Mouse (Mus musculus) liver, embryonic 15.5 days (tissue): ENCODE measurements around the gene Ankrd34b. TPM values are rescaled to one million over a fixed set of nuclear protein-coding genes. Genes with fewer than 3 reads are reported as not detected.

ENCODE experiments used
- ATAC-seq: fragments of 200-750 bp; cut with Nextera tagmentation; 2 replicates; pipeline ENCODE4 v1.8.0; 2017; ENCODE audit warnings: moderate number of reproducible peaks, mild to moderate bottlenecking, moderate library complexity; ENCODE audit not compliant: insufficient read depth
- H3K27ac ChIP-seq: fragments of 300-500 bp; sonication (generic); replicated peaks from 2 replicates; pipeline ENCODE4 v1.5.1; 2015; ENCODE audit warnings: mild to moderate bottlenecking, inconsistent platforms
- H3K27me3 ChIP-seq: fragments of 300-500 bp; sonication (generic); 2 replicates; pipeline ENCODE4 v1.6.1; 2015; ENCODE audit warnings: mild to moderate bottlenecking, inconsistent platforms
- H3K36me3 ChIP-seq: fragments of 300-500 bp; sonication (generic); replicated peaks from 2 replicates; pipeline ENCODE4 v1.6.1; 2015; ENCODE audit warnings: moderate library complexity, mild to moderate bottlenecking, inconsistent platforms
- H3K4me1 ChIP-seq: fragments of 300-500 bp; sonication (generic); replicated peaks from 2 replicates; pipeline ENCODE4 v1.6.1; 2015; ENCODE audit warnings: inconsistent platforms
- H3K4me2 ChIP-seq: fragments of 300-500 bp; sonication (generic); 2 replicates; pipeline ENCODE4 v1.6.1; 2015; ENCODE audit warnings: moderate library complexity, mild to moderate bottlenecking, inconsistent platforms
- H3K4me3 ChIP-seq: fragments of 300-500 bp; sonication (generic); replicated peaks from 2 replicates; pipeline ENCODE4 v1.5.1; 2015; ENCODE audit warnings: mild to moderate bottlenecking, inconsistent platforms
- H3K9ac ChIP-seq: fragments of 300-500 bp; sonication (generic); 2 replicates; pipeline ENCODE4 v1.6.1; 2015; ENCODE audit warnings: moderate library complexity, mild to moderate bottlenecking, inconsistent platforms
- H3K9me3 ChIP-seq: fragments of 300-500 bp; sonication (generic); replicated peaks from 2 replicates; pipeline ENCODE4 v1.6.1; 2016; ENCODE audit warnings: inconsistent platforms
- WGBS: fragments of 180-500 bp; shearing (Covaris S2); methylation state at CpG from one replicate; pipeline ENCODE4 v1.1.7; 2015; ENCODE audit warnings: mixed read lengths; ENCODE audit not compliant: insufficient replicate concordance; 5-methylcytosine and 5-hydroxymethylcytosine counted together
- polyA plus RNA-seq: library from polyadenylated mRNA; unstranded; fragments of >200 nt; fragmentation: Nextera tagmentation; extraction: Ambion mirVana; gene quantifications from 2 replicates; pipeline ENCODE4 v1.2.1, GENCODE M21; 2015

Gene Ankrd34b
- polyA plus RNA-seq, 1 experiment from 2014 or later: 0.03 TPM

DNA sequence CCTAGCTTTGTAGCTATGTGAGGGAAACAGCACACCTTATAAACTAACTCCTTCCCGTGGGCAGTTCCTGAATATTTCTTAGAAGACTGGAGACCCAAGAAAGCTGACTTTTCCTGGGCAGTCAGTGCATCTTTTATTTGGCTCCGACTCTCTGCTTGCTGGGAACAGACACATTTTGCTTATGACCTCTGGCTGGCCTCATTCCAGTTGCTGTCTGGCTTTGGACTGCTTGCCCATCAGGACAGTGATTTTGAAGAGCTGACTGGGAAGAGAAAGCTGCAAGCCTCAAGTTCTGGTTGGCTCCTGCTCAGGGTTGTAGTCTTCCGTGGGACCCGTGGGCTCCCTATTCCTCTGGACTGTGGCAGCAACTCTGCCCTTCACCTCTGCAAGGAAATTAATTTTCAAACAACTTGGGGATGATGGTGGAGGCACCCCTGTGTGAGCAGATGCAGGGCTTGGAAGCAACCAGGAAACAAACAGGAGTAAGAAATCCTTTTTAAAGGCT, 1.7 kb downstream of the Ankrd34b start:
- 39% methylated on average over 4 of the region's 4 CpGs for WGBS
- Histone ChIP-seq H3K4me2 (0 out of 2 replicates have a peak overlapping the region, but pooled peaks have one; percentile 62), H3K36me3 (no peaks in the 10 kb centered on the region), H3K27ac (no peak overlapping the region), H3K9me3 (no peaks in the 10 kb centered on the region), H3K4me1 (0 out of 2 replicates have a peak, but pooled peaks cover 6% of the 10 kb centered on the region), H3K9ac (no peak overlapping the region), H3K4me3 (no peak overlapping the region), H3K27me3 (peaks cover 69% of the 10 kb centered on the region)
- no peak for ATAC-seq

DNA sequence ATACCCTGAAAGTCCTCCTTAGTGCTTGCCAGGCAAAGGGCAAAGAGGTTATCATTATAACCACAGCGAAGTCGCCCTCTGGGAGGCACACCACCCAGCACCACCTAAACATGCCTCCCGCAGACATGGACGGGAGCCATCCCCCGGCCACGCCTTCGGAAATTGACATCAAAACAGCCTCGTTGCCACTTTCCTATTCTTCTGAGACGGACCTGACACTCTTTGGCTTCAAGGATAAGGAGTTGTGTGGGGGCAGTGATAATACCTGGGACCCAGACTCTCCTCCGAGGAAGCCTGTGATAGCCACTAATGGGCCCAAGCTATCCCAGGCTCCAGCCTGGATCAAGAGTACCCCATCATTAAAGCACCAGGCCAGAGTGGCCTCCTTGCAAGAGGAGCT, 13.0 kb downstream of the Ankrd34b start:
- no peaks in the 10 kb centered on the region for H3K27me3 ChIP-seq
- WGBS: 68% methylated on average over 10 of the region's 10 CpGs
- no peak for ATAC-seq
- H3K4me2 ChIP-seq: no peak overlapping the region
- H3K9me3 ChIP-seq: no peaks in the 10 kb centered on the region
- H3K9ac ChIP-seq: no peak overlapping the region
- H3K27ac ChIP-seq: no peak overlapping the region
- H3K4me3 ChIP-seq: no peak overlapping the region
- H3K4me1 ChIP-seq: no peaks in the 10 kb centered on the region
- no peaks in the 10 kb centered on the region for H3K36me3 ChIP-seq

DNA sequence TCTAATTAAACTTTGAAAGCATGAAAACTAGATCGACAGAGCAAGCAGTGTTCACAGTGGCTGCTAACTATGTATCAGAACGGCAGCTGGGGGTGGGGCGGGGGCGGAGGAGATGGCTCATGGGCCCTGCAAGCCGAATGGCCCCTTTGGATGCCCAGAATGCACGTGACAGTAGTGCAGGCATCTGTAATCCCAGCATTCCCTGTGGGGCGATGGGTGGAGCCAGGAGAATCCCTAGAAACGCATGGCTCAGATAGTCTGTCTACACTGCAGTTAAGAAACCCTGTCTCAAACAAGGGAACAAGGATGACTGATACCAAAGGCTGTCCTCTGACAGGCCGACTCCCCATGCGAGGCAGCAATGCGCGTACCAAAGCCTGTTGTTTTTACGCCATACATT, 14.6 kb downstream of the Ankrd34b start:
- Histone ChIP-seq H3K4me1 (no peaks in the 10 kb centered on the region), H3K4me3 (no peak overlapping the region), H3K27me3 (no peaks in the 10 kb centered on the region), H3K9me3 (no peaks in the 10 kb centered on the region), H3K27ac (no peak overlapping the region), H3K36me3 (no peaks in the 10 kb centered on the region), H3K4me2 (no peak overlapping the region), H3K9ac (no peak overlapping the region)
- WGBS: 67% methylated on average over 13 of the region's 13 CpGs
- ATAC-seq: no peak

DNA sequence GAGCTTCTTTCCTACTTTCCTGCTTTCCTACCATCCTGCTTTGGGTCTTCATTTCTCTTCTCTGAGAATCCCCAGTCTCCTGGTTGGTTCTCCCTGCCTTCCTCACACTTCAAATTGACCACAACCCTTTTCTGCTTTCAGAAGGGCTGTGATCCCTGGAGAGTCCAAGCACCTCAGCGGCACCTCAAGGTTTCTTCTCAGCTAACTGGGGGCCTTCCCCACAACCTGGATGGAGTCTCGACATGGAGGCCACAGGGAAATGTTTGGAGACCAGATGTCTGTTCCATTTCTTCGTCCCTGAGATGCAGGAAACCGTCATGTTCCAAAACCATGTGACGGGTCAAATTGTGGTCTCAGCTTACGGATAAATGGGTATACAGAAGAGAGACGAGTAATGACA, 21.2 kb downstream of the Ankrd34b start:
- H3K4me1 ChIP-seq: no peaks in the 10 kb centered on the region
- H3K27me3 ChIP-seq: no peaks in the 10 kb centered on the region
- no peaks in the 10 kb centered on the region for H3K36me3 ChIP-seq
- 69% methylated on average over 7 of the region's 7 CpGs for WGBS
- no peak overlapping the region for H3K4me2 ChIP-seq
- no peak overlapping the region for H3K27ac ChIP-seq
- H3K9me3 ChIP-seq: no peaks in the 10 kb centered on the region
- H3K4me3 ChIP-seq: no peak overlapping the region
- H3K9ac ChIP-seq: no peak overlapping the region
- no peak for ATAC-seq

DNA sequence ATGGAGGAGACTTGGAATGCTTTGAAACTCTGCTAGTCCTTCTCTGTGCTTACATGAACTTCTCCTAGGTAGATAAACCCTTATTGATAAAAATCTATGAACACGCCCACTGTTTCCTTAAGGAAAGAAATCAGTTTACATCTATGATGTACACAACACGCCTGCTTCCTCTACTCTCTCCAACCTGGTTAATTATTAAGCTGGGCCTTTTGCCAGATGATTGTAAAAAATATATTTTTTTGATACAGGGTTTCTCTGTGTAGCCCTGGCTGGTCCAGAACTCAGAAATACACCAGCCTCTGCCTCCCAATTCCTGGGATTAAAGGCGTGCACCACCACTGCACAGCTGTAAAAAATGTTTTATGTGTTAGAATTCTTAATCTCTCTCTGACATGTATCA, 39.0 kb downstream of the Ankrd34b start:
- no peaks in the 10 kb centered on the region for H3K36me3 ChIP-seq
- WGBS: 57% methylated on average over 3 of the region's 3 CpGs
- no peak overlapping the region for H3K27ac ChIP-seq
- no peaks in the 10 kb centered on the region for H3K27me3 ChIP-seq
- H3K9me3 ChIP-seq: no peaks in the 10 kb centered on the region
- H3K4me1 ChIP-seq: no peaks in the 10 kb centered on the region
- ATAC-seq: no peak
- H3K9ac ChIP-seq: no peak overlapping the region
- no peak overlapping the region for H3K4me3 ChIP-seq
- H3K4me2 ChIP-seq: no peak overlapping the region

DNA sequence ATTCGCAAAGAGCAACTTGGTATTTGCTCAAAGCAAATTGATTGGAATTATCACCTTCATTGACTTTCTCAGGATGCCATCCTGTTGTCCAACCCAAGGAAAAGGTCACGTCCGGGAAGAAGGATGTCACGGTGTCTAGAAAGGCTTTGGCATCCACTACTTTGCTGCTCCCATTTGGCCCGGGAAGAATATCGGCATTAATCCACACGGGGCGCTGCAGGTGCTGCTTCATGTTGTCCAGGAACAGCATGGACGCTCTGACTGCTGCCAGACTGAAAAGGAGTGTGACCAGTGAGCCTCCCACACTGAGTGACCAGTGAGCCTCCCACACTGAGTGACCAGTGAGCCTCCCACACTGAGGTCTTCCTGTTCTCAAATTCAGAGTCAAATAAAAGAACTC, 42.2 kb downstream of the Ankrd34b start:
- Histone ChIP-seq H3K9ac (no peak overlapping the region), H3K4me1 (no peaks in the 10 kb centered on the region), H3K4me3 (no peak overlapping the region), H3K36me3 (no peaks in the 10 kb centered on the region), H3K4me2 (no peak overlapping the region), H3K27ac (no peak overlapping the region), H3K9me3 (no peaks in the 10 kb centered on the region), H3K27me3 (no peaks in the 10 kb centered on the region)
- no peak for ATAC-seq
- WGBS: 72% methylated on average over 9 of the region's 9 CpGs

DNA sequence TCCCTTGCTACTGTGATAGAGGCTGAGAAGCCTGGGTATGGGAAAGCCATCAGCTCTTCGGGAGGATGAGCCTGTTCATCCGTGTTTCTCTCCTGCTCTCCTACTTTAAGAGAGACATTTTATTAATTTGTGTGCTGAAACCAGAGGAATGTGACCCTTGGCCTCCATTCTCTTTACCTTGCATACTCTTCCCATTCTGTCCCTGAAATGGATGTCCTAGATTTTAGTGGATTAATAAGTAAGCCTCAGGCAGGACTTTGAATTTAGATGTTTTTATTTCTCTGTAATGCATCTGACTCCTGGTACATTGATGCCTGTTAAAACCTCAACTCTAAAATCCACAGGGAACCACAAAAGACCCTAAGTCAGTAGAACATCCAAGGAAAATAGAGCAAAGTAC, 43.7 kb downstream of the Ankrd34b start:
- Histone ChIP-seq H3K9ac (no peak overlapping the region), H3K27me3 (no peaks in the 10 kb centered on the region), H3K9me3 (no peaks in the 10 kb centered on the region), H3K4me3 (no peak overlapping the region), H3K27ac (no peak overlapping the region), H3K4me1 (no peaks in the 10 kb centered on the region), H3K4me2 (no peak overlapping the region), H3K36me3 (no peaks in the 10 kb centered on the region)
- WGBS: 78% methylated on average over 2 of the region's 2 CpGs
- no peak for ATAC-seq

DNA sequence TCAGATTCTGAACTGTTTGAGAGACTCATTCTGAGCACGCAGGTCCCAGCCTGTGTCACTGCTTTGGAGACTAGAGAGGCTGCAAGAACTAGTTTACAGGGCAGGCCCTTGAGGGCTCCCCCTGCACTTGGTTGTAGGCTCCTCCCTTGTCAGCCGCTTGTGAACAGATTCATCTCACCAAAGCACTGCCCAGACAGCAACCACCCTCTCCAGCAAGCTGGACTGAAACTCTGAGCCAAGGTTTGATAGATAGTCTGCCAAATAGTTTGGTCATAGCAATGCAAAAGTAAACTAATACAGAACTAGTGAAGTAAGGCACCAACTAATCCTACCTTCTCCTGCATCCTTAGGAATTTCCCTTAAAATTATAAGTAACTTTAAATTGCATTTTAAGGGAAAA, 44.5 kb downstream of the Ankrd34b start:
- Histone ChIP-seq H3K27ac (no peak overlapping the region), H3K9ac (no peak overlapping the region), H3K4me2 (no peak overlapping the region), H3K4me3 (no peak overlapping the region), H3K36me3 (no peaks in the 10 kb centered on the region), H3K4me1 (no peaks in the 10 kb centered on the region), H3K9me3 (no peaks in the 10 kb centered on the region), H3K27me3 (no peaks in the 10 kb centered on the region)
- 61% methylated on average over 2 of the region's 2 CpGs for WGBS
- no peak for ATAC-seq

DNA sequence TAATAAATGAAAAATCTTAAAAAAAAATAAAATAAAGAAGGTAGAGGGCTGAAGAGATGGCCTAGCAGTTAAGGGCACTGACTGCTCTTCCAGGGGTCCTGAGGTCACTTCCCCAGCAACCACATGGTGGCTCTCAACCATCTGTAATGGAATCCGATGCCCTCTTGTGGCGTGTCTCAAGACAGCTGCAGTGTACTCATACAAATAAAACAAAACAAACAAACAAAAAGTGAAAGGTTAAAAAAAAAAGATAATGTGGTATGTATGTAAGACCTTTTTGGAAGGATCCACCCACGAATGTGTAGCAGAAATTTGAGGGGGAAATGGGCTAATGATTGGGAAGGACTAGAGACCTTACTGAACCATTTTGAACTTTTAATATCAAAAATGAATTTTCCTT, 57.7 kb downstream of the Ankrd34b start:
- no peaks in the 10 kb centered on the region for H3K36me3 ChIP-seq
- peaks cover 10% of the 10 kb centered on the region for H3K4me1 ChIP-seq
- no peak overlapping the region; the same call in 1 of the 2 replicates for H3K9ac ChIP-seq
- WGBS: 6% methylated on average over 3 of the region's 3 CpGs
- ATAC-seq: peak; percentile 64
- H3K9me3 ChIP-seq: no peaks in the 10 kb centered on the region
- no peaks in the 10 kb centered on the region for H3K27me3 ChIP-seq
- 0 out of 2 replicates have a peak overlapping the region, but pooled peaks have one; percentile 29 for H3K27ac ChIP-seq
- H3K4me3 ChIP-seq: peak overlapping the region; percentile 63
- H3K4me2 ChIP-seq: peak overlapping the region; percentile 80

DNA sequence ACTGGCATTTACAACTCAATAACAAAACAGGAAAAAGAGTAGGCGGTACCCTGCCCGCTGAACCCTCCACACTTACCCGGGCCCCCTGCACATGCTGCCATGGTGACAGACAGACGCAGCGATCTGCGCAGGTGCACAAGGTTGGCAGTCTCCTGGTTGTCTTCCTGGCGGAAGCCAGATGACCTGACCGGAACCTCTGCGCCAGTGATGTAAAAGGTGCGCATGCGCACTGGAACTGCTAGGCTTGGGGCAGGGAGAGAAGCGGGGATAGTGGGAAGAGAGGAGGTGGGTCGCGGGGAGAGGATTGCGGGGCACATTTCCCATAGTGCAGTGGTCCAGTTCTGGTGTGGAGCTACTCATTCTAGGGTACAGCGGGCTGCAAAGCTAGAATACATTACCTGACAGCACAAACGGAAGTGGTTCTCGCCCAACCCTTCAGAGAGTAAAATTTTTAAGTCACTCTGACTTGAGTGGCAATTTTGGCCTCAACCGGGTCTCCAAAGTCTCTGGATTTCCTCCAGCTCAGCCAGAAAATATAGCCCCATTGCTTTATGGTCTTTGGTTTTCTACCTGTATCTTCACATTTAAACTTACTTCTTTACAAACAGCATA, 58.3 kb downstream of the Ankrd34b start, which contains the start of gene Fam151b:
Fam151b (minus strand) TSS at position 164 of the 612 bp plus-strand sequence.
- peak within 1 kb of the TSS; percentile 28 for H3K9ac ChIP-seq
- WGBS: 3% methylated on average over 19 of the region's 19 CpGs
- peak within 1 kb of the TSS; percentile 80 for H3K4me2 ChIP-seq
- peak within 1 kb of the TSS; percentile 29; the same call in 1 of the 2 replicates for H3K27ac ChIP-seq
- H3K4me1 ChIP-seq: peaks cover 10% of the 10 kb centered on the region
- H3K36me3 ChIP-seq: no peaks in the 10 kb centered on the region
- no peaks in the 10 kb centered on the region for H3K9me3 ChIP-seq
- H3K27me3 ChIP-seq: no peaks in the 10 kb centered on the region
- ATAC-seq: peak; percentile 99
- peak within 1 kb of the TSS; percentile 63 for H3K4me3 ChIP-seq

DNA sequence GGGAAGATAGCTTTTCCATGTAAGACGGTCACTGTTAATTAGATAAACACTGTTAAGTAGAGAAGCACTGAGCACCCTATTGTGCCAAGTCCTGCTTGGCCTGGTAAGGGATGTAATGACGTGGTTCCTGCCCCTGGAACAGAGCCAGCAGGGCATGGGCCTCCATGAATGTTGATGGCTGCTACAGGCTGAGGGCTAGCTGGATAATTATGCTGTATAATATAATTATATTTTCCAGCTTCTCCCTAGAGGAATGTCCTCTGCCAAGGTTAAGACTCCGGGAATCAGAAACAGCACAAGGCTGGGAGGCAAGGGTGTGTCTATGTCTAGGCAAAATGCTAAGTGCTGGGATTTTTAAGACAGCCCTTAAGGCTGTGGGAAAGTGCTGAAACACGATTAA, 65.1 kb downstream of the Ankrd34b start:
- Histone ChIP-seq H3K27ac (no peak overlapping the region), H3K4me3 (no peak overlapping the region), H3K27me3 (no peaks in the 10 kb centered on the region), H3K4me2 (no peak overlapping the region), H3K9ac (no peak overlapping the region), H3K36me3 (no peaks in the 10 kb centered on the region), H3K4me1 (no peaks in the 10 kb centered on the region), H3K9me3 (no peaks in the 10 kb centered on the region)
- WGBS: 72% methylated on average over 4 of the region's 4 CpGs
- ATAC-seq: no peak
